Mouse (Mus musculus) stomach, postnatal 0 days (tissue): ENCODE data around the gene Naa25. TPM values are rescaled to one million over a fixed set of nuclear protein-coding genes. Genes with fewer than 3 reads are reported as not detected.

Experiments used
- ATAC-seq: fragments of 200-750 bp; cut with Nextera tagmentation; 2 replicates; pipeline ENCODE4 v1.8.0; 2017; ENCODE audit not compliant: low FRiP score, low TSS enrichment
- DNase-seq: peaks from one replicate; pipeline ENCODE4 v3.0.0-alpha.2; 2016; ENCODE audit warnings: low spot score
- H3K27ac ChIP-seq: fragments of 300-500 bp; sonication (generic); replicated peaks from 2 replicates; pipeline ENCODE4 v1.5.1; 2014; ENCODE audit warnings: mild to moderate bottlenecking, control low read depth
- H3K27me3 ChIP-seq: fragments of 300-500 bp; sonication (generic); 2 replicates; pipeline ENCODE4 v1.6.1; 2014; ENCODE audit warnings: low read length; ENCODE audit not compliant: control insufficient read depth, insufficient read depth
- H3K36me3 ChIP-seq: fragments of 300-500 bp; sonication (generic); 2 replicates; pipeline ENCODE4 v1.6.1; 2014; ENCODE audit warnings: low read length, mixed read lengths; ENCODE audit not compliant: control insufficient read depth, insufficient read depth
- H3K4me1 ChIP-seq: fragments of 300-500 bp; sonication (generic); replicated peaks from 2 replicates; pipeline ENCODE4 v1.6.1; 2014; ENCODE audit warnings: antibody characterized with exemption; ENCODE audit not compliant: control insufficient read depth, insufficient read depth
- H3K4me2 ChIP-seq: fragments of 300-500 bp; sonication (generic); replicated peaks from 2 replicates; pipeline ENCODE4 v1.6.1; 2014; ENCODE audit warnings: low read depth, mild to moderate bottlenecking, control low read depth, moderate library complexity
- H3K4me3 ChIP-seq: fragments of 300-500 bp; sonication (generic); 2 replicates; pipeline ENCODE4 v1.5.1; 2014; ENCODE audit warnings: low read depth, low read length, control low read depth
- H3K9ac ChIP-seq: fragments of 300-500 bp; sonication (generic); 2 replicates; pipeline ENCODE4 v1.6.1; 2014; ENCODE audit warnings: mild to moderate bottlenecking, low read length, control low read depth, mixed read lengths
- H3K9me3 ChIP-seq: fragments of 300-500 bp; sonication (generic); 2 replicates; pipeline ENCODE4 v1.6.1; 2016; ENCODE audit warnings: low read length; ENCODE audit not compliant: control insufficient read depth
- CTCF ChIP-seq: IDR thresholded peaks from 2 replicates; pipeline ENCODE4 v1.5.1; 2016; ENCODE audit warnings: antibody characterized with exemption, low read depth, mild to moderate bottlenecking, moderate library complexity
- EP300 ChIP-seq: optimal IDR thresholded peaks from 2 replicates; pipeline ENCODE3; 2016; ENCODE audit warnings: antibody characterized with exemption
- WGBS: fragments of 180-500 bp; shearing (Covaris S2); extraction: QIAGEN DNeasy Blood & Tissue Kit; methylation state at CpG from one replicate; pipeline ENCODE4 v1.1.7; 2014; 5-methylcytosine and 5-hydroxymethylcytosine counted together
- polyA plus RNA-seq: library from polyadenylated mRNA; unstranded; fragments of >200 nt; fragmentation: Nextera tagmentation; extraction: Ambion mirVana; gene quantifications from 2 replicates; pipeline ENCODE4 v1.2.1, GENCODE M21; 2015

Naa25 gene
- polyA plus RNA-seq: 21.6 and 22.0 TPM in 2 replicates

- 7% methylated on average over 53 of the region's 53 CpGs for WGBS
- H3K36me3 ChIP-seq: 0 out of 2 replicates have a peak, but pooled peaks cover 3% of the 10 kb centered on the region
Observed at GRCm38 (mm10) chr5:121397187-121398145, at the start of gene Naa25. Naa25 (plus strand) TSS chr5:121397936.

GRCm38 (mm10) chr5:121359229-121359628 lies 38.5 kb upstream of the Naa25 start:
- Histone ChIP-seq H3K4me2 (no peak overlapping the region), H3K27me3 (no peaks in the 10 kb centered on the region), H3K9me3 (no peaks in the 10 kb centered on the region), H3K4me1 (no peaks in the 10 kb centered on the region), H3K27ac (no peak overlapping the region), H3K36me3 (peaks cover 40% of the 10 kb centered on the region), H3K9ac (no peak overlapping the region), H3K4me3 (no peak overlapping the region)
- 60% methylated on average over 9 of the region's 9 CpGs for WGBS
- no peak for TF ChIP-seq EP300
- TF ChIP-seq CTCF: no peak
- peak; percentile 71 for DNase-seq
- peak; percentile 67 for ATAC-seq

More at GRCm38 (mm10) chr5:121397187-121398145, at the start of gene Naa25:
- TF ChIP-seq CTCF: no peak
- peak; percentile 97 for TF ChIP-seq EP300
- Histone ChIP-seq H3K4me2 (peak within 1 kb of the TSS; percentile 98), H3K9ac (peak within 1 kb of the TSS; percentile 87), H3K27me3 (no peaks in the 10 kb centered on the region), H3K4me3 (peak within 1 kb of the TSS; percentile 91), H3K4me1 (peaks cover 8% of the 10 kb centered on the region; the same call in 1 of the 2 replicates), H3K27ac (peak within 1 kb of the TSS; percentile 93), H3K9me3 (no peaks in the 10 kb centered on the region)
- ATAC-seq (peak; percentile 89), DNase-seq (peak; percentile 96)

DNA sequence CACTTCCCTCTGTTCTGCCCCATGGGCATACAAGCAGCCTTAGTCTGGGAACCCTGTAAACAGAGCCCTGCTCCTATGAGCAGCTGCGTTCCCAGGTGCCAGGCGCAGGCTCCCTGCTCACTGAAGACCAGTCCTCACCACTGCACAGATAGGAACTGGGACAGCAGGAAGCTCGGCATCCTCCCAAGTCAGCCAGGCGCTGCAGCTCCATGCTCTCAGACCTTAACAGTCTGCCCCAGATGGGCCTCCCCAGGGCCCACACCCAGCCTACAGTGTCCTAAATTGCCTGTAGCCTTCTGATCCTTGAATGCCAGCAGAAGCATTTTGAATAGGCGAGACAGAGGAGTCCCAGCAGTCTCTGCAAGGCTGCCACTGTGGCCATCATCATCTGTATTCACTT lies 36.0 kb upstream of the Naa25 start:
- no peak for DNase-seq
- Histone ChIP-seq H3K9me3 (no peaks in the 10 kb centered on the region), H3K27me3 (no peaks in the 10 kb centered on the region), H3K4me2 (no peak overlapping the region), H3K9ac (no peak overlapping the region), H3K4me3 (no peak overlapping the region), H3K36me3 (peaks cover 50% of the 10 kb centered on the region), H3K4me1 (no peaks in the 10 kb centered on the region), H3K27ac (no peak overlapping the region)
- TF ChIP-seq EP300: no peak
- no peak for TF ChIP-seq CTCF
- WGBS: 87% methylated on average over 5 of the region's 5 CpGs
- no peak for ATAC-seq

DNA sequence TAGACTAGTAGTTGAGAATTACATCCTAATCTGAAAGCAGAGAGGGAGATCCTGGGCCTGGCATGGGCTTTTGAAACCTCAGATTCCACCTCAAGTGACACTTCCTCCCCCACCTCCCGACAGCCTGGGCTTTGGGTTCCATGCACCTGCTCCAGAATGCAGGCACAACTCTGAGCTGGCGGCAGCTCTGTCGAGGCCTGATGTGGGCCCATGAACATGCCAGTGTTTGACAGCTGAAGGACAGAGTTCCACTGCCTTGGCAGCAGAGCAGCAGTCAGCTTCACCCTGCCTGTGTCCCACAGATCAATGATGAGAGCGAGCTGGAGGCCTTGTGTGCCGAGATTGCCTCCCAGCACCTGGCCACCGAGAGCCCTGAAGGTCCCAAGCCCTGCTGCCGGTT lies 34.3 kb upstream of the Naa25 start:
- Histone ChIP-seq H3K27ac (no peak overlapping the region), H3K4me3 (no peak overlapping the region), H3K27me3 (no peaks in the 10 kb centered on the region), H3K9ac (no peak overlapping the region), H3K9me3 (no peaks in the 10 kb centered on the region), H3K4me1 (no peaks in the 10 kb centered on the region), H3K4me2 (no peak overlapping the region), H3K36me3 (peaks cover 44% of the 10 kb centered on the region)
- ATAC-seq: no peak
- DNase-seq: no peak
- TF ChIP-seq EP300 (no peak), CTCF (no peak)
- WGBS: 85% methylated on average over 7 of the region's 7 CpGs

DNA sequence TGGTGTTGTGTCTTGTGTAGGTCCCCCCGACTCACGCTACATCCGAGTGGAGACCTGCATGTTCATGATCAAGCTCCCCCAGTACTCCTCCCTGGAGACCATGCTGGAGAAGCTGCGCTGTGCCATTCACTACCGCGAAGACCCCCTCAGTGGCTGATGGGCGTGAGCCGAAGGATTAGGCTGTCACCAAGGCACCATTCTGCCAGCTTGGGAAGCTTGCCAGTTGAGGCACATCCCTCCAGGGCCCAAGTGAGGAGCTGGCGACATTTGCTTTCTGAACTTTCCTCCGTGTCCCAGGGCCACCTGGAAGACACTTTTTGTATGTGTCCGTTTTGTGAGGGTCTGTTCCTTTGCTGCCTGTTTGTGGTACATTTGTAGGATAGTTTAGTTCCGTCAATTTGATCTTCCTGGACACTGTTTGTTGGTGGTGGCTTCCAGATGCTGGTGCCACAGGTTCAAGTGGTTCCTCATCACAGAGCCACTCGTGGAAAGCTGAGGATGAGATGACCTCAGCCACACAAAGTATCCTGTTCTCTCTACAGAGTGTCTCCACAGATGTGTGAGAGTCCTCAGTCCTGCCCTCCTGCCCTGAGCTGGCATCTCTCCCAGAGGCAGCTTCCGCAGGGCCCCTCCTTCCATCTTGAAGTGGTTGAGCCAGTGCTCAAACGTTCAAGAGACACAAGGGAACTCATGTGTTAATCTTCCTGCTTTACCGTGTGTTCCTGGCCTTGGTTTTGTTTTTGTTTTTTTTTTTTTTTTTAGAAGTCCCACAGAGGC lies 31.1 kb upstream of the Naa25 start:
- Histone ChIP-seq H3K4me3 (no peak overlapping the region), H3K4me2 (no peak overlapping the region), H3K27me3 (no peaks in the 10 kb centered on the region), H3K27ac (no peak overlapping the region), H3K9me3 (no peaks in the 10 kb centered on the region), H3K9ac (no peak overlapping the region), H3K36me3 (peaks cover 27% of the 10 kb centered on the region), H3K4me1 (no peaks in the 10 kb centered on the region)
- DNase-seq (no peak), ATAC-seq (no peak)
- no peak for TF ChIP-seq CTCF
- TF ChIP-seq EP300: no peak
- 75% methylated on average over 16 of the region's 16 CpGs for WGBS
